Mouse (Mus musculus) ES-Bruce4 (cell line): ENCODE results near the gene Nectin2.

ENCODE experiments used
- CTCF ChIP-seq: IDR thresholded peaks from one replicate; pipeline ENCODE4 v1.8.1; 2011; ENCODE audit warnings: low read depth, low read length
- EP300 ChIP-seq: IDR thresholded peaks from 2 replicates; pipeline ENCODE4 v1.6.1; 2011; ENCODE audit warnings: low read depth, low read length; ENCODE audit not compliant: insufficient read depth
- POLR2A ChIP-seq: IDR thresholded peaks from one replicate; pipeline ENCODE4 v1.8.1; 2011; ENCODE audit warnings: low read length; ENCODE audit not compliant: insufficient read depth

DNA sequence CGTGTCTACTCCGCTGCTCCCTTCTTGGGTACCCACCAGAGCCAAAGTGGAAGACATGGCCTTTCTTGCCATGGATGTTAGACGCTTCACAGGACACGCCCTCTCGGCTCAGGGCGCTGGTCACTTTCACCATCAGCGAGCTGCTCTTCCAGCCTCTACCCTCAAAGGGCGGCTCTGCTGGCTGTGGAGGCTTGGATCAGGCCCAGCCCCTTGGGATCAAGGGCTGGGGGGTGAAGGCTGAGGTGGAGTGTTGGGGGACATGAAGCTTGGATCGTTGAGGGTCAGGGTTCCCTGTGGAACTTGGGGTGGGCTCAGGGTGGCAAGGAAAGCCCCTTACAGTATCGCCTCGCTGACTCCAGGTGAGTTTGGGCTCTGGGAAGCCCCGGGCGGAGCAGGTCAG lies 8.3 kb upstream of the Nectin2 start:
- TF ChIP-seq POLR2A (no peak), CTCF (no peak), EP300 (no peak)
